Mouse (Mus musculus) left cerebral cortex, adult 9 months (tissue): Measurements from ENCODE around the gene A130010J15Rik.
A peak's percentile ranks its signal among the peaks of the same experiment; 100 is the strongest.

ENCODE experiments used
- DNase-seq, 2 experiments: peaks; one replicate each; pipeline ENCODE4 v3.0.0; 2022; ENCODE audit warnings: low spot score in 2 of 2

The A130010J15Rik gene

DNA sequence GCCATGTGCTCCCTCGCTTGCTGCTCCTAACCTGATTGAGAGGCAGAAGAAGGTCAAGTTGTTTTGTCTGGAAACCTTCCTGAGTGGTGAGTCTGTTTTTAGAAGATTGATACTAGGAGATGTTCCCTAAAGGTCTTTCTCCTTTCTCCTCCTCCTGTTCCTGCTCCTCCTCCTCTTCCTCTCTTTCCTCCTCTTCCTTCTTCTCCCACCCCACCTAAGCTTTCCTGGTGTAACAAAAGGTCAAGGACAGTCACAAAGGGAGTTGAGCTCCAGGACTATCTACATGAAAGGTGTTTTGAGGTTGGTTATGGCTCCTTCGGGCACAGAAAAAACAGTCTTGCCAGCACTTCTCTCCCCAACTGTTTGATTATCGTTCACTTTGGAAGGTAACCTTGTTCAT is at the start of gene A130010J15Rik:
TSS of gene A130010J15Rik (plus strand) at position 301 of the 400 bp plus-strand sequence.
- no peak for DNase-seq

- peak; percentile 51 to 59 for DNase-seq
Observed at GRCm38 (mm10) chr1:193122793-193123192, 45.1 kb upstream of the A130010J15Rik start.

DNA sequence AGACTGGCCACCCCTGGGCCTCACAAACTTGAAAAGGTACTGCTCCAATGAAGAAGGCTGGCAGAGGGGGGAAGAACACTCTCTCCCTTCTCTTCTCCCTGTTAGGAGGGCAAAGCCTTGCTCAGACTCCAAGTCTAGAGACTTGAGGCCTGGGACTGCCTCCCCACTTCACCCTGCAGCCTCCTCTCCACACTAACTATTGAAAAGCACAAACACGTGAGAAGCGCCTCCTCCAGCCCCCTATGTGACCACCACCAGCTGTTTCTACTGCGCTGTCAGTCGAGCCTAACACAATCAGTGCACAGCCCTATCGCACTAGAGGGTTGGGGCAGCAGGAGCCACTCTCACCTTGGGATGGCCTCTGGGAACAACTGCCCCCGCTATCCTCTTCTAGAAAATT is 44.6 kb upstream of the A130010J15Rik start:
- DNase-seq = no peak

DNA sequence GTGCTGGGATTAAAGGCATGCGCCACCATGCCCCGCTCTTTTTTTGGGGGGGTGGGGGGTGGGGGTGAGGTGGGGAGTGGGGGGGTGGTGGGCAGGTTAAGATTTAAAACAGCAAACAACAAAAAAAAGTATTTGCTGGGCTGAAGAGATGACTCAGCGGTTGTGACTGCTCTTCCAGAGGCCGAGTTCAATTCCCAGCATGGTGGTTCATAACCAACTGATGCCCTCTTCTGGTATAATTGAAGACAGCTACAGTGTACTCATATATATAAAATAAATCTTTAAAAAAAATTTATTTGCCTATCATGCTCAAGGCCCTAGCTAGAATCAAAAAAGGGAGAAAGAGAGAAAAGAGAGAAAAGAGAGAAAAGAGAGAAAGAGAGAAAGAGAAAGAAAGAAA is 42.0 kb upstream of the A130010J15Rik start:
- no peak for DNase-seq

GRCm38 (mm10) chr1:193128055-193128454 is 39.8 kb upstream of the A130010J15Rik start:
- DNase-seq = no peak

DNA sequence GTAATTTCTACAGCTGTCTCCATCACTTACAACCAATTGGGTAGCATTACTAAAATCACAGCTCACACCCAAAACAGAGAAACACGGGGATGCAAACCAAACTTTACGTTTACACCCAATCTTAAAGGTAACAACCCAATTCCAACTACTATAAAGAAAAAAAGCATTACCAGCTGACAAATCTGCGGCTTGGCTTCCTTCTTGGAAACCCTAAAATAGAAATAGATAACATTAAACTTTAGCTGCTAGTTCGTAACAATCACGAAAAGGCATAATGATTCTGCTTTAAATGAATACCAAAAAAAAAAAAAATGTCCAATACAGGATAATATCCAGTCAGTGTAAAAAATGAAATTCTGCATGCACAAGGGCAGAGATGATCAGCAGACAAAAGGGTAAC is 38.5 kb upstream of the A130010J15Rik start:
- no peak for DNase-seq

DNA sequence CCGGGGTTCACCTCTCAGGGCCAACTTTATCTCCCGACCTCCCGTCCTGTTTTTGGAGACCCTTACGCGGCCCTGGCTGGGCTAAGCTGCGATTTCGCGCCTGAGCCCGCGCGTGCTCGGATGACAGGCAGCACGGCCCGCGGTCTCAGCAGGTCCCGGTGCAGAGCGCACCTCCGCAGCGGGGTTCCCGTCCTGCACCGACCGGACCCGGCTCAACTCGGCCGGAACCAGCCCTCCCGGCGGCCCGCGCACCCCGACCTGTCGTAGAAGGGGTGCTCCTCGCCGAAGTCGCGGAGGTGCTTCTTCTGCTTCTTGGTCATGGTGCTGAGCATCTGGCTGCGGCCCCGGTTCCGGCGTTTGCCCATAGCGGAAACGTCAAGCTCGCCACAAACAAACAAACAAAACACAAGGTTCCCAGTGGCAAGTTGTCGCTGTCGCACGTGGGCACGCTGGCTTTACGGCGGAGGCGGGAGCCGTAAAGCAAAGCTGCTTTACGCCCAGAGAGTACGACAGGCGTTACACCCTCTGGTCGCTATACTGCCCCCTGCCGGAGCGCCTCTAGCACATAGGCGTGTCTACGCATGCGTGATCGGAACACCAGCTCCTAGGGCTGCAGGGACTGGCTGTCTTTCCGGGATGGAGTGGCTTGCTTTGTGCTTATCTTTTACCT is 37.9 kb upstream of the A130010J15Rik start, which contains the start of gene Diexf:
TSS of gene Diexf (minus strand) at position 487 of the 670 bp plus-strand sequence.
- peak; percentile 83 to 96 for DNase-seq

DNA sequence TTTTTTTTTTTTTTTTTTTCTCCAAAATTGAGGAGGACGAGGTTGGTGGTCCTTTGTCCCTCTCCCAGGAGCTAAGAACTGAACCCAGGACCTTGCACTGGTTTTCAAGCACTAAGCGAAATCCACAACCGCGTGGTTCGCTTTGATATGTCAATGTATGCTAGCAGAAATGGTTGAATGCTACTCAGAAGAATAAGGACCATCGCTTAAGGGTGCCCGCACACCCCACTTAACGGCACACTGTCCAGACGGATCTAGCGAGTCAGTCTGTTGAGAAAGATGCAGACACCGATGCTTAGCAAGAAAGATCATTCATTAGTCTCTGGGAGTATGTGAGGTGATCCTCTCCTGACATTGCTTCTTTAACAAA is 37.4 kb upstream of the A130010J15Rik start:
- DNase-seq = no peak

- no peak for DNase-seq
Observed at GRCm38 (mm10) chr1:193130839-193131238, 37.0 kb upstream of the A130010J15Rik start.

DNA sequence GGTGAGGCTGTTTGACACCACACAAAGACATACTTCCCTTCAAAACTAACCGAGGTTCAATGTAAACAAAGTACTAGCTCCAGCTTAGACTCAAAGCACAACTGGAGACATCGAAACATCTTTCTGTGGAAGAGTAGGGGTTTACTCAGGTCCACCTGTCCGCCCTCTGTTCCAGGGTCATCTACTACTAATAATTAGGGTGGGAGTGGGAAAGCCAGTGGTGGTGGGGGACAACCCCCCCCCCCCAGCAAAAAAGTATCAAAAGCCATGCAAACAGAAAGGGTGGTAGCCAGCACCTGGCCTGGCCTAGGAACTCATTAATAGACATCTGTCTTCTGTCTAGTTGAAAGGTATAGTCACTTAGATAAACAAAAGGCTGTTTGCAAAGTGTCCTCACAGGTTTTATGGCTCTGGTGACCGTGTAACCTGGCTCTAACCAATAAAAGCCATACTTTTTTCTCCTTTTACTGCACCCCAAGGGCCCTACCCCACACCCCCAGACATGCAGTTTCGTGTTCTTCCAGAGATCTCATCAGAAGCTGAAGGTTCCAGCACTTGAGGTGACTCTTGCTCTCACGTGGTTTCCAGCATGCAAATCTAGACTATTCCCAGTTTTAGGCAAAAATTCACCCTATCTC is 36.4 kb upstream of the A130010J15Rik start:
- no peak for DNase-seq

DNA sequence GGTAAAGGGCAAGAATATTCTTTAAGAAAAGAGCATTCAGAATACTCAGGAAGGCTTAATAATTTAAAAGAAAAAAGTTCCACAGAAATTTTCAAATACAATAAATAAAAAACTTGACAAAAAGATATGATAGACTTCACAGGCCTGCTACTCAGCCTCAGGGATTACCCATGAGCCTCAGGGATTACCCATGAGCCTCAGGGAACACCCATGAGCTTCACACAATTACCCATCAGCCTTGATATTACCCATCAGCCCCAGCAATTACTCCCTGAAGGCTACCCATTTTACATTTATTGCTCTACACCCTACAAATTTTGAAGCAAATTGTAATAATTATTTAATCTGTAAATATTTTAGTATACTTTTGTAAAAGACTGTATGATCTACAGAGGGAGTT is 35.5 kb upstream of the A130010J15Rik start:
- no peak for DNase-seq

DNA sequence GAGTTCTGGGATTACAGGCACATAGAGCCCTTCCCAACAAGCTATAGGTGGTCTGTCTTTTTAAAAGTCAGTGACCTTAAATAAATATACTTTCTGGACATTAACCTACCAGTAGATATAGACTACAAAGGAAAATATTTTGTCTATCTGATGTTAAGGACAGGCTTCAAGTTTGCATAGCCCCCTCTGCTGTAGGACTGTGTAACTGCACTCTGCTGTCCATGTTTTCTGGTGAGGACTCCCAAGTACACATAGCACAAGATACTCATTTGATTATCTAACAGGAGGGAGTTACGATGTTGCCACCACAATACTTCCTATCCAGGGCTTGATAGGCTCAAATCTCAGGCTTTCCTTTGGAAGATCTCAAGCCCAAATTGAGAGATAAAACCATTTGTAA is 34.1 kb upstream of the A130010J15Rik start:
- no peak for DNase-seq

DNA sequence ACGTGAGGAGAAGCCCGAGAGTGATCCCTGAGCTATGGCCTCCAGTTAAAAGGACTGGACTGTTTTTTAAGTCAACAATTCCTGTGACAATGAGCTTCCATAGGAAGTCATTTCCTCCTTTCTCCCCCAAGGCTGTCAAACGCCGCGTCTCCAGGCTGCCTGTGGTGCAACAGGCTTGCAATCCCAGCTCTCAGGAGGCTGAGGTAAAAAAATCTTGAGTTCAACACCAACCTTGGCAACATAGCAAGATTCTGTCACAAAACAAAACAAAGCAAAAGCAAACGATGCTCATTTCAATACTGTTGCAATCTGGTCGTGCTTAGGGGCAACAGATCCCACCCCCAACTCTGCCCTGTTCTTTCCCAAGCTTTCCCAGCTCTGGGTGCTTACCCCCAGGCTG is 29.8 kb upstream of the A130010J15Rik start:
- no peak for DNase-seq

DNA sequence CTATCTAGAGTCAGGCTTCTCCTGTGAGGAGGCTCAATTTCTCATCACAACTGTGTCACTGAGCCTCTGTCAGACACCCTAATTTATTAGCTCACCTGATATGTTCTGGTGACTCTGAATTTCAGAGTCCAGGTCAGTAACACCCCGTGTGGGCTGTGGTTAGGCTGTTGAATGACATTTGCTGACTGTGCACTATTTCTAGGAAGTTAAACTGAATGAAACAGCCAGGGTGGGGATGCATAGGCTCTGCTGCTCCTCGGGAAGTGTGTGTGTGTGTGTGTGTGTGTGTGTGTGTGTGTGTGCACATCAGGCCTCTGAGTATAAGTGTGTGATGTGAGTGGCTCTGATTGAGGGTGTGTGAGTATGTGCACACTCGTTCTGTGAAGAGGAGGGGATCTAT is 29.2 kb upstream of the A130010J15Rik start:
- no peak for DNase-seq

GRCm38 (mm10) chr1:193141118-193141517 is 26.7 kb upstream of the A130010J15Rik start:
- no peak for DNase-seq

- no peak for DNase-seq
Observed at GRCm38 (mm10) chr1:193142517-193143062, 25.3 kb upstream of the A130010J15Rik start.

- DNase-seq = no peak
Observed at GRCm38 (mm10) chr1:193144516-193144915, 23.3 kb upstream of the A130010J15Rik start.

GRCm38 (mm10) chr1:193145101-193145500 is 22.7 kb upstream of the A130010J15Rik start:
- DNase-seq = no peak

- no peak for DNase-seq
Observed at GRCm38 (mm10) chr1:193146416-193146815, 21.4 kb upstream of the A130010J15Rik start.

- no peak for DNase-seq
Observed at GRCm38 (mm10) chr1:193149231-193149630, 18.6 kb upstream of the A130010J15Rik start.

DNA sequence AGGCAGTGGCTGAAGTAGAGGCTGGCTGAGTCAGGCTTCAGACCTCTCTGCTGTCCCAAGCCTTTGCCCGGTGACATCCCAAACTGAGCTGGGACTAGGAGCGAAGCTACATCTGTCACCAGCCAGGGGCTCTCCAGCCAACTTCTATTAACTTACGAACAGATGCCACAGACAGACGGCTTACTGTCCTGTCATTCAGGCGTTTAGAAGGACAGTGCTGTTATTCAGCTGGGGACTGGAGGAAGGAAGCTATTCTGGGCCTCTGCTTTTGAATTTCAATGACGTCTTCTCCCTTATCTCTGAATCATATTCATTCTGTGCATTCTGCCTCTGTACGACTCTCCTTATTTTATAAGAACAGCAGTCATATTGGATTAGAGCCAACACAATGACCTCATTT is 16.7 kb upstream of the A130010J15Rik start:
- no peak for DNase-seq

DNA sequence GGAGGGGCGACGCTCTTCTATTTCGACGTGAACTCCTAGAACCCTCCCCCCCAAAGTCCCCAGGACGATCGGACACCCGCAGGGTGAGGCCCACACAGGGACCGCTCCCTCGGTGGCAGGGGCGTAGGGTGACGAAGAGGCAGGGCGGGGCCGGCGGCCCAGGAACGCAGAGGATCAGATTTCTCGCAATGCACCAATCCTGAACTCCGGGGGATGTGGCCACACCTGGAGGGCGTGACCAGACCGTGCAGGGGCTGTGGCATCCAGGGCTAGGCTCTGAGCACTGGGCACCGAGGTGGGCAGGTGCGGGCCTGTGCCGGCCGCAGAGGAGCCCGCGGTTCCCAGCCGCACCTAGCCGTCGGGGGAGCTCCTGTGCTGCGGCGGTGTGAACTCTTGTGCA is 15.0 kb upstream of the A130010J15Rik start, which contains the start of gene Irf6:
TSS of gene Irf6 (plus strand) at position 240 of the 400 bp plus-strand sequence.
- no peak for DNase-seq

DNA sequence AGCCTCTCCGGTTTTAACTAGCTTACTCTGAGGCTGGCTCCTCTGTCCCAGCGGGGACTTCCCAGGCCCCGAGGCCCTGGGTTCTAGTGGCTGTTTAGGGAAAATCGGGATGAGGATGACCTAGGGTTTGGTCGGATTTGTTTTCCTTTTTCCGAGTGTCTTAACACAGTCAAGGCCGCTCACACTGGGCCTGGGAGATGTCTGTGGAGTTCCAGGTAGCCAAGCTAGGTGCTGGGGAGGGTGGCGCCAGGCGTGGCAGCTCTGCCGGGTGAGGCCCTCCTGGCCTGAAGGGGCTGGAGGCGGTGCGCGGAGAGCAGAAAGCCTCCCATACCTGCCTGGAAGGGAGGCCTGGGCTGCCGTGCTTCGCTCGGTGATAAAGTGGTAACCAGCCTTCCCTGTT is 14.3 kb upstream of the A130010J15Rik start:
- no peak for DNase-seq
